Mouse (Mus musculus) fibroblast of lung, adult 2 months (primary cell): Measurements from ENCODE around the gene Suclg1.

Experiments
- DNase-seq: peaks from one replicate; pipeline ENCODE4 v3.0.0-alpha.2; 2011; ENCODE audit warnings: low read depth

Gene Suclg1

GRCm38 (mm10) chr6:73249851-73250250 is 1.7 kb downstream of the Suclg1 start:
- DNase-seq, result no peak

GRCm38 (mm10) chr6:73251336-73251735 is 3.2 kb downstream of the Suclg1 start:
- DNase-seq, result no peak

GRCm38 (mm10) chr6:73252396-73252795 is 4.2 kb downstream of the Suclg1 start:
- DNase-seq, result no peak

- no peak for DNase-seq
Observed at GRCm38 (mm10) chr6:73253006-73253405, 4.8 kb downstream of the Suclg1 start.

- no peak for DNase-seq
Observed at GRCm38 (mm10) chr6:73253584-73253983, 5.4 kb downstream of the Suclg1 start.

GRCm38 (mm10) chr6:73254307-73255228 is 6.4 kb downstream of the Suclg1 start:
- DNase-seq, result no peak

- no peak for DNase-seq
Observed at GRCm38 (mm10) chr6:73257068-73257467, 8.9 kb downstream of the Suclg1 start.

- DNase-seq, result no peak
Observed at GRCm38 (mm10) chr6:73260110-73260509, 11.9 kb downstream of the Suclg1 start.

- DNase-seq, result no peak
Observed at GRCm38 (mm10) chr6:73264801-73265200, 16.6 kb downstream of the Suclg1 start.

GRCm38 (mm10) chr6:73267738-73268311 is 19.6 kb downstream of the Suclg1 start:
- no peak for DNase-seq

- no peak for DNase-seq
Observed at GRCm38 (mm10) chr6:73269374-73269773, 21.2 kb downstream of the Suclg1 start.

GRCm38 (mm10) chr6:73271546-73272091 is 23.4 kb downstream of the Suclg1 start:
- no peak for DNase-seq

GRCm38 (mm10) chr6:73275002-73275401 is 26.8 kb downstream of the Suclg1 start:
- no peak for DNase-seq

GRCm38 (mm10) chr6:73279681-73280080 is 31.5 kb downstream of the Suclg1 start:
- DNase-seq, result no peak

- DNase-seq, result no peak
Observed at GRCm38 (mm10) chr6:73280546-73281115, 32.4 kb downstream of the Suclg1 start.

GRCm38 (mm10) chr6:73286326-73286725 is 38.1 kb downstream of the Suclg1 start:
- DNase-seq, result no peak

- DNase-seq, result no peak
Observed at GRCm38 (mm10) chr6:73306837-73307236, 58.7 kb downstream of the Suclg1 start.

GRCm38 (mm10) chr6:73308685-73309520 is 60.7 kb downstream of the Suclg1 start:
- DNase-seq, result no peak

- no peak for DNase-seq
Observed at GRCm38 (mm10) chr6:73311335-73311734, 63.2 kb downstream of the Suclg1 start.

GRCm38 (mm10) chr6:73311786-73312185 is 63.6 kb downstream of the Suclg1 start:
- DNase-seq, result no peak

GRCm38 (mm10) chr6:73314923-73315603 is 66.9 kb downstream of the Suclg1 start:
- DNase-seq, result no peak
